Mouse (Mus musculus): ENCODE measurements around the gene Adamts17.

The Adamts17 gene

GRCm38 (mm10) chr7:66970974-66971373, 131.4 kb downstream of the Adamts17 start:
- no peak for DNase-seq (ENCODE audit: low read depth)

GRCm38 (mm10) chr7:66974859-66975258, 135.3 kb downstream of the Adamts17 start:
- no peak for DNase-seq (ENCODE audit: low read depth)

GRCm38 (mm10) chr7:66976371-66976770, 136.8 kb downstream of the Adamts17 start:
- no peak for DNase-seq (ENCODE audit: low read depth)

DNA sequence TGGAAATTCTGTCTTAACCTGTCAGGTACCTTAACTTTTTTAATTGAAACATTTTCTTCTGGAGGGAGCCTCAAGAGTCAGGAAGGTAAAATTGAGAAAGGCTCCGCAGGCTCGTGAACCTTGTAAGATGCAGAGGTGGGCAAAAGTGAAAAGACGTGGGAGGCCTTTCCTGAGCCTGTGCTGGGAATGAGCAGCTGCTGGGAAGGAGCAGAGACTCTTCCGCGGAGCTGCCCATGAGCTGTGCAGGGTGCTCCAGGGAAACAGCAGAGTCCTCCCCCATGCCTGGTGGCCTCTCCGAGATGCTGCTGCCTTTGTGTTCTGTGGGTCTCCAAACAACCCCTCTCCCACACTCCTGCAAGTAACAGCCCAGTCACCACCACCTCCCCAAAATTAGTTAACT, 142.1 kb downstream of the Adamts17 start:
- DNase-seq (ENCODE audit: low read depth), result no peak

GRCm38 (mm10) chr7:66982084-66982483, 142.5 kb downstream of the Adamts17 start:
- no peak for DNase-seq (ENCODE audit: low read depth)

- no peak for DNase-seq (ENCODE audit: low read depth)
These were observed 148.1 kb downstream of the Adamts17 start for GRCm38 (mm10) chr7:66987671-66988070.

- DNase-seq (ENCODE audit: low read depth), result no peak
These were observed 148.9 kb downstream of the Adamts17 start for GRCm38 (mm10) chr7:66988441-66988840.

DNA sequence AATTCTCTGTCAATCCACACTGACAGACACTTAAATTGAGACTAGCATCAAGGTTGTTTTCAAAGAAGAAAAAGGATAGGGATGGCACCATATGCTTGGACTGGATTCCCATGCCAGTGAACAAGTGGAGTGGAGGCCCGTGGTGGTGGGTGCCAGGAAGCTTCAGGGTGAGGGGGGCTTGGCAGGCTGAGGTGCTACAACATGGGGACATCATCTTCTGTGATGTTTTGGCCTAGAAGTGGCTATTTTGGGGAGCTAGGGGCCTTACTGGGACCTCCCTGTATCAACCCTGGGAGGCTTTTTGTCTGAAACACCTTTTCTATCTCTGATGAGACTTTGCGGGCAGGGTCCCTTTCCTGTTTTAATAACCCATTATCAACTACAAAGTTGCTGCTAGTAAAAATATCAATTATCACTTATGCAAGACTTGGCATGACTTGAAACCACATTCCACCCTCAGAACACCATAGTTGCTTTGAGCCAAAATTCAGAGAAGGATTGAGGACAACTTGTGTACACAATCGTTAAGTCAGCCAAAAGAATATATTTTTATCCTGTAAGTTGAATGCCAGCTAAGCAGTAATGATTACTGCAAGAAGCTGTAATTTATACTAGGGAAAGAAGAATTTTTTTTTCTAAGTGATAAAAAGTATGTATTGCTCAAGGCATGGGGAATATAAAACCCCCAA, 150.0 kb downstream of the Adamts17 start:
- no peak for DNase-seq (ENCODE audit: low read depth)

GRCm38 (mm10) chr7:66998821-66999220, 159.3 kb downstream of the Adamts17 start:
- DNase-seq (ENCODE audit: low read depth), result no peak

DNA sequence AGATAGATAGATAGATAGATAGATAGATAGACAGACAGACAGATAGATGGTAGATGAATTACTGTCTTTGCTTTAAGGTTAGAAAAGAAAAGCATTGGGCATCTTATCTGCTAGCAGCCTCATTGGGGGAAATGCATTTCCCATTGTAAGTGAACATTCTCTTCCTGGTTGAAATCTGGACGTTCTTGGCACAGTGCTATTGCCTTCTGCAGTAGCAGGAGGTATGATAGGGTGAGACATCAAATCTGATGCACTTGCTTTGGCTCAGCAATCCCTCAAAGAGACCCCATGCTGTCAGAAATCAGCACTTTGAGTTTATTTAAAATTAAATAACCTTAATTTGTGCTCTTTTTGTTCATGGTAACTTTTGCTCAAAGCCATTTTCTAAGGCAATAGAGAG, 164.1 kb downstream of the Adamts17 start:
- DNase-seq (ENCODE audit: low read depth), result no peak

DNA sequence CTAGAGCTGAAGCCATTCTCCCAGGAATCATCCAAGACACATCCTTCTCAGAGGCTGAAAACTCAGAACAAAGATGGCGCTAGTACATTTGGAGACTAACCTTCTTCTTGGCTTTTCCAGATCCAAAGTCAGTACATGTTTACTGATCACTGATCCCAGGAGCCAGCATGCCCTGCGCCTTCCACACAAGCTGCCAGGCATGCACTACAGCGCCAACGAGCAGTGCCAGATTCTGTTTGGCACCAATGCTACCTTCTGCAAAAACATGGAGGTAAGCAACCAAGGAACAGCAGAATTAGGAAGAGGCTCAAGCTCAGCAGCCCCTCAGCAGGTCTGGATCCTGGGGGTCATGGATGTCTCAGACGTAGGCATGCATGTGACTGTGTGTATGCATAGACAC, 164.7 kb downstream of the Adamts17 start:
- DNase-seq (ENCODE audit: low read depth), result no peak

GRCm38 (mm10) chr7:67009841-67010240, 170.3 kb downstream of the Adamts17 start:
- DNase-seq (ENCODE audit: low read depth), result no peak

GRCm38 (mm10) chr7:67012011-67012751, 172.6 kb downstream of the Adamts17 start:
- DNase-seq (ENCODE audit: low read depth), result no peak

DNA sequence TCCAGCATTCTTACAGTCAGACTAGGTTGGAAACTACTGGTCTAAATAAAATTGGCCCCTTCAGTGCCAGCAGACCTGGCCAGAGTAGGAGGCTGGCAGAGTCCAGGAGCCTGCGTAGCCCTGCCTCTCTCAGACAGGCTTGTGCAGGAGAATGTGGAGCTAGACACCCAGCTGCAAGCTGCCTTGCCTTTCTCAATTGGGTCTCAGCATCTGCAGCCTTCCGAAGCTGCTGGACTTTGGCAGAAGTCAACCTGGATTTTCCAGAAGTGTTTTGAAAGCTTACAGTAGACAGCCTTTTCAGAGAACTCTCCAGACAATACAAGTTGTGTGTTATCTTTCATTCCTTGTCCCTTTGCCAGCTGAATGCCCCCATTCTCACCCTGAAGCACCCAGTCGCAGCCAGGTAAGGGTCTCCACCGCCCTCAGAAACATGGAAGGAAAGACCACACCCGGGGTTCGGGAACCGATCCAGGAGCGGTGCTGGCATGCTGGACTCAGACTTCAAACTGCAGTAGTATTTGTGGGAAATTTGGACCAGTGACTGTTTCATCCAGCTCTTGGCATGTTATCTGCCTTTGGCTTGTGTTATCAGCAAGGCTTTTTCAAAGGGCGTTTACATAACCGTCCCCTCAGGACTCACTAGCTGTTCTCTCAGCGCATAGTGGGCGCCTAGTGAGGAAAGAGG, 173.8 kb downstream of the Adamts17 start:
- DNase-seq (ENCODE audit: low read depth), result no peak

DNA sequence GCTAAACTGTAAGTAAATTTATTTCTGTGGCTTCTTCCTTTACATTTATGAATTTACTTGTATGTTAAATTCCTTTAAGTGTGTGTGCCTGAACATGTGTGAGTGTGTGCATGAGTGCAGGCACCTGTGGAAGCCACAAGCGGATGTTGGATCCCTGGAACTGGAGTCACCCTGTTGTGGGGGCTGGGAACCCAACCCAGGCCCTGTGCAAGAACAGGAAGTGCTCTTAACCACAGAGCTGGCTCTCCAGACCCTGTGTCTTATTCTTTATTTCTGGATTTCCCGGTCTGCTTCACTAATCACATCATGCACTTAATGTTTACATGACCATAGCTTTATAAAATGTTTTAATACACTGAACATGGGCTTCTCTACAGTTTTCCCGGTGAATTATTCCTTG, 180.4 kb downstream of the Adamts17 start:
- no peak for DNase-seq (ENCODE audit: low read depth)

- DNase-seq (ENCODE audit: low read depth), result no peak
These were observed 186.9 kb downstream of the Adamts17 start for GRCm38 (mm10) chr7:67026114-67027070.

- DNase-seq (ENCODE audit: low read depth), result no peak
These were observed 187.7 kb downstream of the Adamts17 start for GRCm38 (mm10) chr7:67027216-67027615.

DNA sequence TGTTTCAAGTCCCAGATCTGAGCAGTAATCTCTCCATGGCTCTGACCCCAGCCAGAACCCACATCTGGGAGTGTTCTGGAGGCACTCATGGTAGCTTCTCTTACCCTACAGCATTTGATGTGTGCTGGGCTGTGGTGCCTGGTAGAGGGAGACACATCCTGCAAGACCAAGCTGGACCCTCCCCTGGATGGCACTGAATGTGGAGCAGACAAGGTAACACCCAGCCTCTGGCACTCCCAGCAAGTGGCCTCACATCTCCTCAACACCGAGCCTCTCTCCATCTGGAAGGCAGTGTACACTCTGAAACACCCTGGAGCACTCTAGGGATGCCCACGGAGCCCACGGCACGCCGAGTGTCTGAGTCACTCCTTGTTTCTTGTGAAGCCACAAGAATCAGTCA, 188.2 kb downstream of the Adamts17 start:
- no peak for DNase-seq (ENCODE audit: low read depth)

DNA sequence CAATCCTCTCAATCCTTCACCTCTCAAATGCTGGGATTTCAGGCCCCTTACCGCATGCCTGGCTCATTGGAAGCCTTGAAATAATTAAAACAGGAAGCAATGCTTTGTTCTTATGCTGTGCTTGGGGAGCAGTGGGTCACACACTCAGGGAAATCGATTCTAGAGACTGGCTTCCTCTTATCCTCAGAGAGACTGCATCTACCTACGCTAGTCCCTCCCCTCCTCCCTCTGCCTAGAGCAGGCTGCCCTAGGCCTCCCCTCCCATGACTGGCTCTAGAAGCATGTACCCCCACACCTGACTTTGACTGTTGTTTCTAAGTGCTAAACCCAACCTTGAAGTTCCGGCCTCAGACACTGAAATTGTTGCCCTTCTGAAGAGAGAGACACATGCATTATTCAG, 189.4 kb downstream of the Adamts17 start:
- no peak for DNase-seq (ENCODE audit: low read depth)

DNA sequence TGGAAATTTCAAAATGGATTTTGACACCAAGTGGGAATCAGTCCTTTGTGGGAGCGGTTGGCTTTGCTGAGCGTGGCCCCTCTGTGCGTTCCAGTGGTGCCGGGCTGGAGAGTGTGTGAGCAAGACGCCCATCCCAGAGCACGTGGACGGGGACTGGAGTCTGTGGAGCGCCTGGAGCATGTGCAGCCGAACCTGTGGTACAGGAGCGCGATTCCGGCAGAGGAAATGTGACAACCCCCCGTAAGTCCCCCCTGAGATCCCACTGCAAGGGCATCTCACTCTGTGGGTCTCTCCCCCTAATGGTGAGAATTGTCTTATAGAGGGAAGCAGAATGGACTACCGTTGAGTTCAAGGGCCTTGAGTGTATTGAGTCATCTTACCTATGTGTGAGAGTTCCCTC, 189.9 kb downstream of the Adamts17 start:
- no peak for DNase-seq (ENCODE audit: low read depth)

GRCm38 (mm10) chr7:67031284-67031683, 191.7 kb downstream of the Adamts17 start:
- no peak for DNase-seq (ENCODE audit: low read depth)

- DNase-seq (ENCODE audit: low read depth), result no peak
These were observed 193.1 kb downstream of the Adamts17 start for GRCm38 (mm10) chr7:67032616-67033015.

All from c-Kit-positive CD71-negative TER-119-negative erythroid progenitor cells, embryonic 14.5 days (primary cell).